17 mouse cellular contexts compared by ENCODE assay signal in the genomic region with DNA sequence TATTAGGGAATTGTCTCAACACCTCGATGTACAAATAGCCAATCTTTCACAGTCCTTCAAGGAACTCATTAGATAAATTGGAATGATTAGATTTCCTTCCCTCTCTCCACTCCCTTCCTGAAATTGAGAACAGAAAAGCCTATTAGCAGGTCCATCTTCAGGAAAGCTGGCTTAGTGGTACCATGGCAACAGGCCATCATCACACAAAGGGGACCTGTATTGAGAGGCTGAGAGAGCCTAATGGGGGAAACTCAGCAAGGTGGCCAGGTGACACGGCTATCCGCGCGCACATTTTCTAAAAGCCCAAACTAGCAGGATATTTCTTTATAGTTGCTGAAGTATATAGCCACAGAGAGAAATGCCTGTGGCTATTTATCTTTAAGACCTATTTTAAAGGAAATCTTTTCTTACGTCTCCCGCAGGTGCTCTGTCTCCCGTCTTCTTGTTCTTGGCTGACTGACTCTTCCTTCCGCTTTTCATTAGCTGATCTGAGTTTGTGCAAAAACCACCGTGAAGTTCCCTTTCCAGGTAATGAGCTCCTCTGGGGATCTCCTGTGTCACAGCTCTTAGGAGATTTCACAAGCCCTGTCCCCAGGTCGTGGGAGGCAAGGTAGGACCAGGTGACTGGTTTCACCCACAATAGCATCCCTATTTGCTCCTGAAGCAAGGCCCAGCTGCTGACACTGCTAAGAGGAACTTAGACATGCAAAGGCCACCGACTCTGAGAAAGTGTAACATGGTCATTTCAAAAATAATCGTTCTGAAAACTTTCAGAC. TPM values are rescaled to one million over a fixed set of nuclear protein-coding genes. Genes with fewer than 3 reads are reported as not detected.
DNase-seq lines count a peak whose midpoint lies in the region; ATAC-seq lines count a peak whose summit lies in the region.
"Had no signal": no experiment of that assay in that cellular context is flagged by ENCODE, and none has a peak within 500 bp of the region (broad histone marks: within the 10 kb centered on the region; RNA-seq: fewer than 3 reads in every experiment).

No protein-coding gene starts in this region.

- ATAC-seq in midbrain, embryonic 11.5 days (ENCODE audit: low FRiP score) = no peak; the same call in 1 of the 2 replicates
- ATAC-seq in midbrain, embryonic 12.5 days (ENCODE audit: low FRiP score, low read depth) = peak; percentile 44; the same call in 1 of the 2 replicates
- ATAC-seq: Patski had no signal

- H3K4me3 ChIP-seq in midbrain, embryonic 11.5 days (ENCODE audit: low read depth, low read length) = no peak overlapping the region
- H3K4me3 ChIP-seq in midbrain, embryonic 10.5 days = no peak overlapping the region
- no peak overlapping the region for H3K4me3 ChIP-seq in midbrain, embryonic 12.5 days
- H3K4me3 ChIP-seq: erythroblast, embryonic 14.5 days had no signal

- no peaks in the 10 kb centered on the region for H3K9me3 ChIP-seq in midbrain, embryonic 11.5 days (ENCODE audit: control insufficient read depth, low read length)
- H3K9me3 ChIP-seq in midbrain, embryonic 10.5 days (replicated peaks) = no peaks in the 10 kb centered on the region
- no peaks in the 10 kb centered on the region for H3K9me3 ChIP-seq in midbrain, embryonic 12.5 days

- no peaks in the 10 kb centered on the region; the same call in 1 of the 2 replicates for H3K4me1 ChIP-seq in midbrain, embryonic 11.5 days (ENCODE audit: control insufficient read depth, insufficient read depth, low read length)
- H3K4me1 ChIP-seq in midbrain, embryonic 10.5 days = 0 out of 2 replicates have a peak, but pooled peaks cover 3% of the 10 kb centered on the region
- peaks cover 7% of the 10 kb centered on the region; the same call in 1 of the 2 replicates for H3K4me1 ChIP-seq in midbrain, embryonic 12.5 days

- no peak overlapping the region for H3K9ac ChIP-seq in midbrain, embryonic 11.5 days (ENCODE audit: low read length)
- H3K9ac ChIP-seq in midbrain, embryonic 12.5 days (replicated peaks) = no peak overlapping the region

- no peaks in the 10 kb centered on the region for H3K36me3 ChIP-seq in midbrain, embryonic 11.5 days (ENCODE audit: control insufficient read depth, insufficient read depth, low read length)
- H3K36me3 ChIP-seq in midbrain, embryonic 10.5 days = no peaks in the 10 kb centered on the region
- H3K36me3 ChIP-seq in midbrain, embryonic 12.5 days = no peaks in the 10 kb centered on the region

- DNase-seq in embryo, embryonic 10 days (ENCODE audit: low spot score) = peak; percentile 43
- DNase-seq in embryo, embryonic 9.5 days (ENCODE audit: extremely low spot score) = no peak
- DNase-seq in midbrain, embryonic 11.5 days (ENCODE audit: low spot score, missing footprints) = peak; percentile 85
- DNase-seq in midbrain, embryonic 10.5 days (ENCODE audit: low spot score) = no peak
- DNase-seq in retina, postnatal 7 days (ENCODE audit: low read depth, low spot score) = peak; percentile 57
- DNase-seq in frontal cortex, adult 2 months (ENCODE audit: extremely low spot score in 1 of 2, low spot score in 1 of 2) = no peak
- no peak for DNase-seq in gastrocnemius, postnatal 4 days (ENCODE audit: low spot score in 2 of 2)
- DNase-seq: cerebellum, adult 11-12 months; heart, postnatal 14 days; lung, adult 18-20 months; lung, postnatal 4 days; thymus, postnatal 36 days had no signal

- WGBS in midbrain, embryonic 11.5 days = 62% methylated on average over 13 of the region's 13 CpGs
- WGBS in midbrain, embryonic 10.5 days = 60% methylated on average over 13 of the region's 13 CpGs
- WGBS in midbrain, embryonic 12.5 days = 49% methylated on average over 13 of the region's 13 CpGs

- H3K27me3 ChIP-seq in midbrain, embryonic 11.5 days (ENCODE audit: control insufficient read depth, insufficient read depth, low read length) = no peaks in the 10 kb centered on the region
- 0 out of 2 replicates have a peak, but pooled peaks cover 4% of the 10 kb centered on the region for H3K27me3 ChIP-seq in midbrain, embryonic 10.5 days (ENCODE audit: low read depth, poor library complexity, severe bottlenecking)
- no peaks in the 10 kb centered on the region for H3K27me3 ChIP-seq in midbrain, embryonic 12.5 days

- H3K27ac ChIP-seq in midbrain, embryonic 11.5 days (ENCODE audit: low read depth, low read length) = no peak overlapping the region
- H3K27ac ChIP-seq in midbrain, embryonic 10.5 days (replicated peaks) = no peak overlapping the region
- H3K27ac ChIP-seq in midbrain, embryonic 12.5 days (replicated peaks) = no peak overlapping the region

- H3K4me2 ChIP-seq in midbrain, embryonic 11.5 days = no peak overlapping the region
- no peak overlapping the region for H3K4me2 ChIP-seq in midbrain, embryonic 12.5 days (replicated peaks)

RNA-seq across cellular contexts. Expression of a gene that starts 46.3 kb away (rescaled TPM):
- 0.63 TPM in 1 of 2 replicates, not detected in the other for polyA plus RNA-seq in midbrain, embryonic 11.5 days (2014; fragmentation: Nextera tagmentation; extraction: Ambion mirVana)
- polyA plus RNA-seq in midbrain, embryonic 10.5 days (2016; fragmentation: Nextera tagmentation; extraction: Ambion mirVana) = 0.38 and 0.42 TPM in 2 replicates
- polyA plus RNA-seq in midbrain, embryonic 12.5 days (2016; fragmentation: Nextera tagmentation; extraction: Ambion mirVana) = 0.54 TPM in 1 of 2 replicates, not detected in the other
- polyA plus RNA-seq in frontal cortex, adult 2 months (2012; rRNA removed) = 45.6 and 51.6 TPM in 2 replicates
- total RNA-seq in gastrocnemius, postnatal 4 days (2021) = 100 to 1,000 TPM; 110 to 113 TPM
- total RNA-seq: common myeloid progenitor, adult 5-6 weeks had no signal
- polyA plus RNA-seq: kidney, embryonic 14.5 days; Patski had no signal

Comparison
In these comparisons a context has a peak if more than half of its experiments do, and no peak if none do; other contexts are left out.
1. DNase-seq: peak in embryo, embryonic 10 days (single experiment), midbrain, embryonic 11.5 days (single experiment) and retina, postnatal 7 days (single experiment); none in embryo, embryonic 9.5 days (single experiment), midbrain, embryonic 10.5 days (single experiment), frontal cortex, adult 2 months (0 of 2) and gastrocnemius, postnatal 4 days (0 of 2).
2. RNA of a gene that starts 46.3 kb away (polyA plus RNA-seq): 45.6 to 51.6 TPM in frontal cortex, adult 2 months; 0.63 TPM in midbrain, embryonic 11.5 days, 0.54 TPM in midbrain, embryonic 12.5 days and 0.38 to 0.42 TPM in midbrain, embryonic 10.5 days; every median in the first group is over 10 times any median in the second.